Mouse (Mus musculus): ENCODE measurements around the gene Glrp1. TPM values are rescaled to one million over a fixed set of nuclear protein-coding genes. Genes with fewer than 3 reads are reported as not detected.

Glrp1 gene
- total and polyA plus RNA-seq, 2 experiments from 2014 or later: 0.26 TPM; not detected in 1

DNA sequence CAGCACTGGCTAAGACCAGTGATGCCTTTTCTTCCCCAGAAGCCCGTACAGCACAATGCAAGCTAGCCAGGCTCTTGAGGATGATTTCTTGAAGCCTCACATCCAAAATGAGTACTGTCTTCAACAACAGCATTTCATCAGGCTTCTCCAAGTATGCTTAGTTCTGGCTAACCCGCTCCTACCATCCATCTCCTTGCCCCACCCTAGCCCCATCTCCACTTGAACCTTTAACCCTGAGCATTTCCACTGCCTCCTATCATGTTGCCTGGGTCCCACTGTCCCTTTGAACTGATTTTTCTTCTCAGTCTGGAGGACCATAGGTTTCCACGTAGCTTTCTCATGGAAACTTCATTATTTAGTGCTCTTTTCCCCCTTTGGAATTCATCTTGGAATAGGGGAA, 17.5 kb downstream of the Glrp1 start:
- Histone ChIP-seq H3K4me2 (ENCODE audit: low read depth, low read length) (no peak overlapping the region), H3K27me3 (ENCODE audit: control insufficient read depth, insufficient read depth, low read length) (no peaks in the 10 kb centered on the region), H3K36me3 (replicated peaks; ENCODE audit: control insufficient read depth, insufficient read depth, low read length) (no peaks in the 10 kb centered on the region), H3K9ac (replicated peaks; ENCODE audit: low read depth, low read length) (no peak overlapping the region), H3K4me3 (ENCODE audit: low read depth, low read length) (no peak overlapping the region), H3K27ac (ENCODE audit: low read depth) (no peak overlapping the region), H3K4me1 (ENCODE audit: control insufficient read depth, insufficient read depth) (peaks cover 24% of the 10 kb centered on the region), H3K9me3 (replicated peaks; ENCODE audit: control insufficient read depth, low read length) (no peaks in the 10 kb centered on the region)
- WGBS: 85% methylated on average over 3 of the region's 3 CpGs
- ATAC-seq (ENCODE audit: insufficient read depth, low read depth) (no peak), DNase-seq (ENCODE audit: low spot score) (no peak)
- TF ChIP-seq EP300 (IDR thresholded peaks at IDR 0.05; ENCODE audit: low read depth): no peak
- no peak for TF ChIP-seq CTCF (IDR thresholded peaks at IDR 0.05; ENCODE audit: low read depth)

GRCm38 (mm10) chr1:88491617-88492378, 18.1 kb downstream of the Glrp1 start:
- Histone ChIP-seq H3K36me3 (replicated peaks; ENCODE audit: control insufficient read depth, insufficient read depth, low read length) (no peaks in the 10 kb centered on the region), H3K4me1 (ENCODE audit: control insufficient read depth, insufficient read depth) (peaks cover 24% of the 10 kb centered on the region), H3K9ac (replicated peaks; ENCODE audit: low read depth, low read length) (no peak overlapping the region), H3K27ac (ENCODE audit: low read depth) (no peak overlapping the region), H3K4me3 (ENCODE audit: low read depth, low read length) (no peak overlapping the region), H3K9me3 (replicated peaks; ENCODE audit: control insufficient read depth, low read length) (no peaks in the 10 kb centered on the region), H3K27me3 (ENCODE audit: control insufficient read depth, insufficient read depth, low read length) (no peaks in the 10 kb centered on the region), H3K4me2 (ENCODE audit: low read depth, low read length) (no peak overlapping the region)
- ATAC-seq (ENCODE audit: insufficient read depth, low read depth): no peak
- no peak for TF ChIP-seq CTCF (IDR thresholded peaks at IDR 0.05; ENCODE audit: low read depth)
- no peak for TF ChIP-seq EP300 (IDR thresholded peaks at IDR 0.05; ENCODE audit: low read depth)
- WGBS: 52% methylated on average over 17 of the region's 17 CpGs
- DNase-seq (ENCODE audit: low spot score): no peak

- Histone ChIP-seq H3K27ac (ENCODE audit: low read depth) (no peak overlapping the region), H3K9me3 (replicated peaks; ENCODE audit: control insufficient read depth, low read length) (no peaks in the 10 kb centered on the region), H3K4me1 (ENCODE audit: control insufficient read depth, insufficient read depth) (peaks cover 24% of the 10 kb centered on the region), H3K4me3 (ENCODE audit: low read depth, low read length) (no peak overlapping the region), H3K36me3 (replicated peaks; ENCODE audit: control insufficient read depth, insufficient read depth, low read length) (no peaks in the 10 kb centered on the region), H3K27me3 (ENCODE audit: control insufficient read depth, insufficient read depth, low read length) (no peaks in the 10 kb centered on the region), H3K9ac (replicated peaks; ENCODE audit: low read depth, low read length) (no peak overlapping the region), H3K4me2 (ENCODE audit: low read depth, low read length) (no peak overlapping the region)
- WGBS: 85% methylated on average over 10 of the region's 10 CpGs
- ATAC-seq (ENCODE audit: insufficient read depth, low read depth) (no peak), DNase-seq (ENCODE audit: low spot score) (no peak)
- TF ChIP-seq EP300 (IDR thresholded peaks at IDR 0.05; ENCODE audit: low read depth) (no peak), CTCF (IDR thresholded peaks at IDR 0.05; ENCODE audit: low read depth) (no peak)
These were observed 19.7 kb downstream of the Glrp1 start for GRCm38 (mm10) chr1:88490164-88490563.

- Histone ChIP-seq H3K4me2 (ENCODE audit: low read depth, low read length) (no peak overlapping the region), H3K36me3 (replicated peaks; ENCODE audit: control insufficient read depth, insufficient read depth, low read length) (no peaks in the 10 kb centered on the region), H3K9me3 (replicated peaks; ENCODE audit: control insufficient read depth, low read length) (no peaks in the 10 kb centered on the region), H3K27me3 (ENCODE audit: control insufficient read depth, insufficient read depth, low read length) (no peaks in the 10 kb centered on the region), H3K9ac (replicated peaks; ENCODE audit: low read depth, low read length) (no peak overlapping the region), H3K4me1 (ENCODE audit: control insufficient read depth, insufficient read depth) (peaks cover 24% of the 10 kb centered on the region), H3K4me3 (ENCODE audit: low read depth, low read length) (no peak overlapping the region), H3K27ac (ENCODE audit: low read depth) (peak overlapping the region; percentile 57)
- WGBS: 8% methylated on average over 4 of the region's 4 CpGs
- ATAC-seq (ENCODE audit: insufficient read depth, low read depth): peak; percentile 72
- no peak for TF ChIP-seq CTCF (IDR thresholded peaks at IDR 0.05; ENCODE audit: low read depth)
- peak; percentile 73 for TF ChIP-seq EP300 (IDR thresholded peaks at IDR 0.05; ENCODE audit: low read depth)
- peak; percentile 51 for DNase-seq (ENCODE audit: low spot score)
These were observed 20.9 kb downstream of the Glrp1 start for GRCm38 (mm10) chr1:88488957-88489356.

- Histone ChIP-seq H3K4me1 (ENCODE audit: control insufficient read depth, insufficient read depth) (peaks cover 25% of the 10 kb centered on the region), H3K9ac (replicated peaks; ENCODE audit: low read depth, low read length) (no peak overlapping the region), H3K4me3 (ENCODE audit: low read depth, low read length) (no peak overlapping the region), H3K27me3 (ENCODE audit: control insufficient read depth, insufficient read depth, low read length) (no peaks in the 10 kb centered on the region), H3K4me2 (ENCODE audit: low read depth, low read length) (no peak overlapping the region), H3K36me3 (replicated peaks; ENCODE audit: control insufficient read depth, insufficient read depth, low read length) (no peaks in the 10 kb centered on the region), H3K9me3 (replicated peaks; ENCODE audit: control insufficient read depth, low read length) (no peaks in the 10 kb centered on the region), H3K27ac (ENCODE audit: low read depth) (no peak overlapping the region)
- TF ChIP-seq EP300 (IDR thresholded peaks at IDR 0.05; ENCODE audit: low read depth) (no peak), CTCF (IDR thresholded peaks at IDR 0.05; ENCODE audit: low read depth) (no peak)
- DNase-seq (ENCODE audit: low spot score): no peak
- 48% methylated on average over 4 of the region's 4 CpGs for WGBS
- ATAC-seq (ENCODE audit: insufficient read depth, low read depth): no peak
These were observed 23.5 kb downstream of the Glrp1 start for GRCm38 (mm10) chr1:88486336-88486735.

DNA sequence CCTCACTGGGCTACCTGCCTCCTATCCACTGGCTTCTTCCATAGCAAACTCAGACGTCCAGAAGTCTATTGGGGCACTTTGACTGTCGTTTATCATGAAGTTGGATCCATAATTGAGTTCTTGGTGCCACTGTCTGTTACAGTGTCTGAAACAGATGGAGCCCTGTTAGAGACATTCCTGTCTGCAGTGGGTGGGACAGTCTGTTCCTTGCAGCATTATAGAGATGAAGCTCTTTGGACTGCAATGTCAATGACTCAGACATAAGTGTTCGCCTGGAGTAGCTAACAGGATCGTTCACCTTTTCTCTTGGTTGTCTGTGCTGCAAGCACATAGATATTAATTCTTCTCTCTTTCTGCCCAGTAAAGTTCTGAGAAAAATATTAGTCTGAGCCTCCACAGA, 25.8 kb downstream of the Glrp1 start:
- DNase-seq (ENCODE audit: low spot score) (no peak), ATAC-seq (ENCODE audit: insufficient read depth, low read depth) (no peak)
- Histone ChIP-seq H3K9ac (replicated peaks; ENCODE audit: low read depth, low read length) (no peak overlapping the region), H3K9me3 (replicated peaks; ENCODE audit: control insufficient read depth, low read length) (no peaks in the 10 kb centered on the region), H3K36me3 (replicated peaks; ENCODE audit: control insufficient read depth, insufficient read depth, low read length) (no peaks in the 10 kb centered on the region), H3K4me1 (ENCODE audit: control insufficient read depth, insufficient read depth) (peaks cover 19% of the 10 kb centered on the region), H3K27me3 (ENCODE audit: control insufficient read depth, insufficient read depth, low read length) (no peaks in the 10 kb centered on the region), H3K4me2 (ENCODE audit: low read depth, low read length) (no peak overlapping the region), H3K4me3 (ENCODE audit: low read depth, low read length) (no peak overlapping the region), H3K27ac (ENCODE audit: low read depth) (no peak overlapping the region)
- WGBS: 80% methylated on average over 4 of the region's 4 CpGs
- no peak for TF ChIP-seq EP300 (IDR thresholded peaks at IDR 0.05; ENCODE audit: low read depth)
- TF ChIP-seq CTCF (IDR thresholded peaks at IDR 0.05; ENCODE audit: low read depth): no peak

All from heart, postnatal 0 days (tissue).